Mouse (Mus musculus) C2C12 (cell line): ENCODE data around the gene Ift140. TPM values are rescaled to one million over a fixed set of nuclear protein-coding genes. Genes with fewer than 3 reads are reported as not detected.

Experiments used
- H3K27me3 ChIP-seq: one replicate; pipeline ENCODE4 v1.6.1; 2011; ENCODE audit not compliant: control insufficient read depth, insufficient read depth, insufficient read length
- H3K36me3 ChIP-seq: one replicate; pipeline ENCODE4 v1.6.1; 2011; ENCODE audit not compliant: control insufficient read depth, insufficient read depth
- H3K4me3 ChIP-seq: one replicate; pipeline ENCODE4 v1.5.1; 2011; ENCODE audit warnings: mild to moderate bottlenecking, control low read depth; ENCODE audit not compliant: poor library complexity, insufficient read depth, severe bottlenecking
- H3K79me2 ChIP-seq: one replicate; pipeline ENCODE4 v1.6.1; 2011; ENCODE audit not compliant: control insufficient read depth, insufficient read depth
- H3K79me3 ChIP-seq: one replicate; pipeline ENCODE4 v1.6.1; 2011; ENCODE audit warnings: low read depth, control low read depth
- H3ac ChIP-seq: one replicate; pipeline ENCODE3; 2011; ENCODE audit warnings: low read depth; ENCODE audit not compliant: control insufficient read depth, insufficient read length
- CEBPB ChIP-seq: IDR thresholded peaks from one replicate; pipeline ENCODE4 v1.6.1; 2011; ENCODE audit warnings: low read depth, mild to moderate bottlenecking, control low read depth, moderate library complexity
- CTCF ChIP-seq: IDR thresholded peaks from one replicate; pipeline ENCODE4 v1.5.1; 2011; ENCODE audit not compliant: control insufficient read depth, insufficient read depth, insufficient read length
- FOSL1 ChIP-seq: IDR thresholded peaks from one replicate; pipeline ENCODE4 v1.8.0; 2011; ENCODE audit warnings: mild to moderate bottlenecking, low read length; ENCODE audit not compliant: poor library complexity, insufficient read depth, severe bottlenecking
- MAX ChIP-seq: IDR thresholded peaks from one replicate; pipeline ENCODE4 v1.6.1; 2011; ENCODE audit warnings: mild to moderate bottlenecking, control low read depth
- MYOD1 ChIP-seq: IDR thresholded peaks from one replicate; pipeline ENCODE4 v1.6.1; 2011; ENCODE audit warnings: low read depth; ENCODE audit not compliant: control insufficient read depth, insufficient read length
- MYOG ChIP-seq: IDR thresholded peaks from one replicate; pipeline ENCODE4 v1.6.1; 2011; ENCODE audit not compliant: control insufficient read depth, insufficient read length; ENCODE audit errors: extremely low read depth
- USF1 ChIP-seq: IDR thresholded peaks from one replicate; pipeline ENCODE4 v1.6.1; 2011; ENCODE audit warnings: low read depth, mild to moderate bottlenecking, control low read depth, moderate library complexity
- polyA plus RNA-seq: library from polyadenylated mRNA; unstranded; fragments of >200 nt; fragmentation: generic; extraction: Trizol; gene quantifications from one replicate; pipeline ENCODE4 v1.2.1, GENCODE M21; 2012; ENCODE audit warnings: missing spikeins

Ift140 gene
- polyA plus RNA-seq, 1 experiment = 7.5 TPM

GRCm38 (mm10) chr17:25135622-25136021 is 119.7 kb downstream of the Ift140 start:
- H3K4me3 ChIP-seq = no peak overlapping the region
- TF ChIP-seq FOSL1 (no peak), USF1 (no peak)

GRCm38 (mm10) chr17:25138803-25139202 is 122.9 kb downstream of the Ift140 start:
- TF ChIP-seq CEBPB (no peak), MYOG (no peak), MYOD1 (no peak), CTCF (no peak), FOSL1 (no peak), USF1 (no peak), MAX (no peak)
- no peak overlapping the region for H3K4me3 ChIP-seq
- peaks cover 3% of the 10 kb centered on the region for H3K36me3 ChIP-seq
- H3K79me2 ChIP-seq = peaks cover 85% of the 10 kb centered on the region
- H3K79me3 ChIP-seq = peaks cover 36% of the 10 kb centered on the region
- H3K27me3 ChIP-seq = no peaks in the 10 kb centered on the region
- no peak overlapping the region for H3ac ChIP-seq

More at GRCm38 (mm10) chr17:25135622-25136021, 119.7 kb downstream of the Ift140 start:
- peaks cover 3% of the 10 kb centered on the region for H3K36me3 ChIP-seq
- peaks cover 66% of the 10 kb centered on the region for H3K79me2 ChIP-seq
- H3K27me3 ChIP-seq = no peaks in the 10 kb centered on the region
- no peak overlapping the region for H3ac ChIP-seq
- H3K79me3 ChIP-seq = peaks cover 29% of the 10 kb centered on the region

DNA sequence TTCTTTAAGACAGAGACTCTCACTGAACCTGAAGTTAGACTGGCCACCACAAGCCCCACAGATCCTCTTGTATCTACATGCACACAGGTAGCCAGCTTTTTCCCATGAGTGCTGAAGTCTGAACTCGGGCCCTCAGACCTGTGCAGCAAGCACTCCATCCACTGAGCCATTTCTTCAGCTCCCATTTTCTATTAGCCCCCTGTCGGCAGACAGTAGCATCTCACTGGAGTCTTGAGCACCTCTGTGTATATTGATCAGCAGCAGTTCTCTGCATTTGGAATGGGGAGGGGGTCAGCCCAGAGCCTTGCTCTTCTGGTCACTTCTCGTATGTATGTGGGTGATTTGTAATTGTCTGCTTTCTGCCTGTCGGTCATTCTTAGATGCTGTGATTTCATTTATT is 124.1 kb downstream of the Ift140 start:
- Histone ChIP-seq H3K79me3 (peaks cover 26% of the 10 kb centered on the region), H3K79me2 (peaks cover 74% of the 10 kb centered on the region), H3K27me3 (no peaks in the 10 kb centered on the region), H3K36me3 (peaks cover 3% of the 10 kb centered on the region), H3ac (no peak overlapping the region), H3K4me3 (no peak overlapping the region)
- no peak for TF ChIP-seq MYOG
- no peak for TF ChIP-seq FOSL1
- TF ChIP-seq MYOD1 = no peak
- no peak for TF ChIP-seq MAX
- TF ChIP-seq CTCF = no peak
- no peak for TF ChIP-seq USF1
- TF ChIP-seq CEBPB = no peak

Other genes starting within 250 kb of the Ift140 start
- not detected for gene Meiob, start 211.8 kb upstream of the Ift140 start, polyA plus RNA-seq
- gene Hagh, start 175.9 kb upstream of the Ift140 start, polyA plus RNA-seq = 30.4 TPM
- 5.5 TPM for gene Fahd1, start 165.7 kb upstream of the Ift140 start, polyA plus RNA-seq
- 0.06 TPM for gene Igfals, start 150.1 kb upstream of the Ift140 start, polyA plus RNA-seq
- gene Nubp2, start 129.7 kb upstream of the Ift140 start, polyA plus RNA-seq = 66.5 TPM
- gene Spsb3, start 129.4 kb upstream of the Ift140 start, polyA plus RNA-seq = 37.0 TPM
- gene Eme2, start 121.0 kb upstream of the Ift140 start, polyA plus RNA-seq = 11.2 TPM
- gene Mrps34, start 121.0 kb upstream of the Ift140 start, polyA plus RNA-seq = 107 TPM
- gene Nme3, start 119.6 kb upstream of the Ift140 start, polyA plus RNA-seq = 19.8 TPM
- gene Mapk8ip3, start 79.1 kb upstream of the Ift140 start, polyA plus RNA-seq = 17.7 TPM
- gene Jpt2, start 55.4 kb upstream of the Ift140 start, polyA plus RNA-seq = 57.4 TPM
- 4.3 TPM for gene Cramp1l, start 297 bp upstream of the Ift140 start, polyA plus RNA-seq
- 0.37 TPM for gene Tmem204, start 67.5 kb downstream of the Ift140 start, polyA plus RNA-seq
- 18.3 TPM for gene Telo2, start 99.9 kb downstream of the Ift140 start, polyA plus RNA-seq
- not detected for gene Ptx4, start 104.7 kb downstream of the Ift140 start, polyA plus RNA-seq
- gene Clcn7, start 117.3 kb downstream of the Ift140 start, polyA plus RNA-seq = 19.9 TPM
- gene Ccdc154, start 146.4 kb downstream of the Ift140 start, polyA plus RNA-seq = not detected
- gene Gm38655, start 159.4 kb downstream of the Ift140 start, polyA plus RNA-seq = not detected
- gene BC003965, start 168.5 kb downstream of the Ift140 start, polyA plus RNA-seq = 14.3 TPM
- gene Unkl, start 172.3 kb downstream of the Ift140 start, polyA plus RNA-seq = 1.8 TPM
- 22.7 TPM for gene Gnptg, start 224.0 kb downstream of the Ift140 start, polyA plus RNA-seq
- 39.3 TPM for gene Tsr3, start 224.1 kb downstream of the Ift140 start, polyA plus RNA-seq
- gene Baiap3, start 240.3 kb downstream of the Ift140 start, polyA plus RNA-seq = 0.16 TPM